Mouse (Mus musculus) olfactory bulb, adult 2 months (tissue): Measurements from ENCODE around the gene Neurl2.

Experiments used
- CTCF ChIP-seq: fragments of 200-500 bp; IDR thresholded peaks from 2 replicates; pipeline ENCODE4 v1.5.1; 2012; ENCODE audit warnings: low read depth, mild to moderate bottlenecking, low read length, moderate library complexity; ENCODE audit not compliant: insufficient read depth
- POLR2A ChIP-seq: fragments of 200-500 bp; IDR thresholded peaks from 2 replicates; pipeline ENCODE4 v1.6.1; 2012; ENCODE audit warnings: mild to moderate bottlenecking, low read depth, low read length, moderate library complexity; ENCODE audit not compliant: insufficient read depth

GRCm38 (mm10) chr2:164850061-164850460 is 16.8 kb upstream of the Neurl2 start:
- no peak for TF ChIP-seq CTCF
- TF ChIP-seq POLR2A, result no peak
